Mouse (Mus musculus) testis, adult 2 months (tissue): ENCODE measurements around the gene Ptpre.

Experiments
- CTCF ChIP-seq: fragments of 200-500 bp; IDR thresholded peaks from 2 replicates; pipeline ENCODE4 v1.5.1; 2012; ENCODE audit warnings: low read depth, mild to moderate bottlenecking, inconsistent platforms, low read length, moderate library complexity; ENCODE audit not compliant: control insufficient read depth, insufficient read depth, insufficient replicate concordance
- POLR2A ChIP-seq: fragments of 200-500 bp; IDR thresholded peaks from 2 replicates; pipeline ENCODE4 v1.6.1; 2012; ENCODE audit warnings: low read depth, mild to moderate bottlenecking, inconsistent platforms, low read length, moderate library complexity; ENCODE audit not compliant: control insufficient read depth

DNA sequence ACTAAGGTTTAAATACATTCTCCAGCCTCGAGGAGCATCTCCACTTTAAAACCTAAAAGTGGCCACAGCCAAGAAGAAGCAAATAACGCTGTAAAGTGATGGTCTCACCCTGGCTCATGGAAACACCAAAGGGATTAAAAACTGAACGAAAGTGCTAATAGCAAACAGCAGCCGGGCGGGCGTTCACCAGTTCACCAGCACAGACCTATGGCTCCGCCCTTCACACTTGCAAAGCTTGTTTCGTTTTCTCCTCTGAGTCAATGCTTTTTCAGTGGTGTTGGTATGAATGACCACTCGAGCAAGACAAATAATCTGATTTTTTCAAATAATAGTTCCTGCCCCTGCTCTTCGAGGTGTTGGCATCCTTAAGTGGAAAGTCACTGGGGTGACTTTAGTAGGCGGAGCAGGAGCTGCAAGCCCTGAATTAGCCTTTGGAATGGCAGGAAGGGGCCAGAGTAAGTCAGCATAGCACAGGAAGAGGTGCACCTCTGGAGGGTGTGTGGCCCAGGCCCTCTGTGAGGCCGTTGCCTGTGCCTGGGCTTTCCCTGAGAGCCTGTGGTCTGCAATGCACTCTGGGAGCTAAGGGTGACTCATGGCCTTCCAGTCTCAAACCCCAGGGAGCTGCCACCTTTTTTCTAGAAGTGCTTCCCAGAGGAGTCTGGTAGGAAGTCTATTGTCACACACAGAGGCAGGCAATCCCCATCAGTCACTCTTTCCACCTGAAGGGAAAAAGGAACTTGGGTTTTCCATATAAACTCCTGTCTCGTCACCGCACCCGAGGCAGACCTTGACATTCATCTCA is 67.9 kb downstream of the Ptpre start:
- TF ChIP-seq CTCF (no peak), POLR2A (no peak)
